Mouse (Mus musculus) E14TG2a.4 (cell line): ENCODE data around the gene Elovl7.

Source experiments
- CTCF ChIP-seq: conservative IDR thresholded peaks from 2 replicates; pipeline ENCODE4 v1.5.1; 2014; ENCODE audit warnings: low read length
- POU5F1 ChIP-seq: IDR thresholded peaks from 2 replicates; pipeline ENCODE4 v1.6.1; 2014; ENCODE audit warnings: low read length, borderline replicate concordance

DNA sequence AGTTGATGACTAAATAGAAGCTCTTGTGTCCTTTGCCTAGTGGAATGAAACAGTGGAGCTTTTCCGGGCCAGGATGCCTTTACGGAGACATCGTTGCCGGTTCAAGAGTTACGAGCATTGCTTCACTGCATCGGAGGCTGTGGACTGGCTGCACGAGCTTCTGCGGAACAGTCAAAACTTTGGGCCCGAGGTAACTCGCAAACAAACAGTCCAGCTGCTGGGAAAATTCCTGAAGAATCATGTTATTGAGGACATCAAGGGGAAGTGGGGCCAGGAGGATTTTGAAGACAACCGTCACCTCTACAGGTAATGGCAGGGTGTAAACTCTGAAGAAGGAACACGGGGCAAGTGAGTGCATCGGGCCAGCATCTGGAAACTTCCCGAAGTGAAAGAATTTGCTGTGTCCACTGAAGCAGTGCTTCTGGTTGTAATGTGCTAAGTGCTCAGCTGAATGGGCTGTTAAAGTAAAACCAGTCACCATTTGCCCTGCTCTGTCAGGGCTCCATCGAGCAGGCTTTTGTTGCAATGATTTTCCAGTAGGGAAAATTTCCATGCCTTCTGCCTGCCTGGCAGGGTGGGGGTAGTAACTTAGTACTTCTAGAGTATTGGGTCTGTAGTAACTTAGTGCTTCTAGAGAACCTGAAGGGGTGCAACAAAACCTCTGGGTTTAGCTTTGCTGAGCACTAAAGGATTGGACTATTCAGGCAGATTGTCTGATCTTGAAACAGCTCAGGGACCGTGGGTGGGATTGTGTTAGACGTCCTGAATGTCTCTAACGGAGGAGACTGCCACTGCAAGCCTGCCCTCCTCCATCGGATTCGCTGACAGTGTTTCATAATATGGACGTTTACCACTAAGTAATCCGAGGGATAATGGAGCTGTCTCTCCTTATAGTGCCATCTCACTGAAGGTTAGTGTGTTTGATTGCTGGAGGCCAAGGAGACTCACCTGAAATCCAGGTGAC lies 109.9 kb downstream of the Elovl7 start:
- TF ChIP-seq CTCF (no peak), POU5F1 (no peak)
